Mouse (Mus musculus) 416B (cell line): ENCODE measurements around the gene Spc24.
"Not testable (repeated sequence)": the region's sequence is repeated elsewhere in the genome, so short reads cannot be mapped to it uniquely, and the experiment has no call there.

ENCODE experiments used
- DNase-seq: peaks from one replicate; pipeline ENCODE4 v3.0.0; 2011; ENCODE audit warnings: low read depth

Gene Spc24

GRCm38 (mm10) chr9:21760155-21761088, at the start of gene Spc24:
Gene Spc24 (minus strand): TSS chr9:21760303.
- peak; percentile 99 for DNase-seq

DNA sequence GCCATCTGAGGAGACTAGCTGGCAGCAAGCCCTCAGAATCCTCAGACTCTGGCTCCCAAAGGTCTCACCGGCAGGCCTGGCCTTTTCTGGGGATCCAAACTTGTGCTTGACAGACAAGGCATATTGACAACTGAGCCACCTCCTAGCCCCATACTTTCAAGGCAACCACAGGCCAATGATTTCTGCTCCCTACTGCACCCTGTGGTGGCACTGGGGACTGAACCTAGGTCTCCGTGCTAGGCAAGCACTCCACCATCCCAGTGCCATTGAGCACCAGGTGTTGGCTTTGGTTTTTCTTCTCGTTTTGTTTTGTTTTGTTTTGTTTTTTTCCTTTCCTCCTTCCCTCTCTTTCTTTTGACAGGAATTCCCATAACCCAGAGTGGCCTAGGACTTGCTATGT, 48.5 kb upstream of the Spc24 start:
- DNase-seq, result peak; percentile 53

- no peak for DNase-seq
Observed at GRCm38 (mm10) chr9:21806976-21807375, 46.9 kb upstream of the Spc24 start.

DNA sequence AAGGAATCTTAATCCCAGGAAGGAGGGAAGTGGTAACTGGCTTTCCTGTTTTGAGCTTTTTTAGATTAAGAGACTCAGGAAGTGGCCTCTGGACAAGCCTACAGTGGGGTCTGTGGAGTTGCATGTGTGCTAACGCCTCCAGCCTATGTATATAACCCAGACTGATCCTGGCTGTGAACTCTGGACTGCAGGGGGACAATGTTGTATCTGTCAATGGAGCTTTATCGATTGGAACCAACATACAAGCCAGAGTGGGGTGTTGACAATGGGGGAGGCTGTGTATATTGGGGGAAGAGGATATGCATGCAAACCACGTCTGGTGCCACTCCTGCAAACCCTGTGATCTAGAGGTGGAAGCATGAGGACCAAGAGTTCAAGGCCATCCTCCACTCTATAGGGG, 46.3 kb upstream of the Spc24 start:
- peak; percentile 34 for DNase-seq

GRCm38 (mm10) chr9:21803986-21804644, 44.0 kb upstream of the Spc24 start:
- DNase-seq, result peak; percentile 94

DNA sequence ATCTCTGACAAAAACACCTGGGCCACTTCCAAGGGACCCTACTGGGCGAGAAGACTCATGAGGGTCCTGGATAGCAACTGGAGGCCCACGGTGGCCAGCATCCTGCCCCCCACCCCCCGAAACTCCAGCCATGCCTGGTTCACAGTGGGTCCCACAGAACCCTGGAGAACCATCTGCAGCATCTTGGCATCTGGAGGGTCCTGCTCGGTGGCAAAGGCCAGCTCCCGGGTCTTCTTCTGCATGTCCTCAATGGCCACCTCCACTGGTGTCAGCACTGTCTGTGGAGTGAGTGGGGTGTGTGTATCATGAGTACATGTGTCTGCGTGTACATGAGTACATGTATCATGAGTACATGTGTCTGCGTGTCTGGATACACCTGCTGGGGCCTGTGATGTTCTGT, 41.5 kb upstream of the Spc24 start:
- DNase-seq, result no peak

DNA sequence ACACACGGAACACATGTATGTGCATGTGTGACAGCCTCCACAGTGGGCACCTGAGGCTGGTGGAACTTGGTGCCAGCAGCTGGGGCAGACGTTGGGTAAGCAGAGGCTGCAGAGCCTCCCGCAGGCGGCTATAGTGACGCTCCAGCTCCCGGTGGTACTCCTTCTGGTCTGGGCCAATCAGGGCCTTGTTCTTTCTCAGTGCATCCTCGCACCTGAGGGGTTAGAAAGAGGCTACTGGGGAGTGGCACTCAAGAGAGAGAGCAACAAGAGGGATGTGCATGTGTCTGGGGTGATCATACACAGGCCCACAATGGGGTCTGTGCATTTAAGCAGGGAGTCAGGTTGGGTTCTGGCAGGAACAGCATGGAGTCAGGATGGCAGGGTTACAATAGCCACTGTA, 41.0 kb upstream of the Spc24 start:
- DNase-seq, result no peak

GRCm38 (mm10) chr9:21799010-21799350, 38.9 kb upstream of the Spc24 start:
- no peak for DNase-seq

GRCm38 (mm10) chr9:21798345-21799009, 38.4 kb upstream of the Spc24 start, which contains the start of gene Kank2:
Gene Kank2 (minus strand): TSS chr9:21798744.
- DNase-seq, result peak; percentile 82

- peak; percentile 42 for DNase-seq
Observed at GRCm38 (mm10) chr9:21797921-21798344, 37.8 kb upstream of the Spc24 start.

GRCm38 (mm10) chr9:21796919-21797318, 36.8 kb upstream of the Spc24 start:
- DNase-seq, result no peak

GRCm38 (mm10) chr9:21796259-21796658, 36.2 kb upstream of the Spc24 start:
- DNase-seq, result no peak

DNA sequence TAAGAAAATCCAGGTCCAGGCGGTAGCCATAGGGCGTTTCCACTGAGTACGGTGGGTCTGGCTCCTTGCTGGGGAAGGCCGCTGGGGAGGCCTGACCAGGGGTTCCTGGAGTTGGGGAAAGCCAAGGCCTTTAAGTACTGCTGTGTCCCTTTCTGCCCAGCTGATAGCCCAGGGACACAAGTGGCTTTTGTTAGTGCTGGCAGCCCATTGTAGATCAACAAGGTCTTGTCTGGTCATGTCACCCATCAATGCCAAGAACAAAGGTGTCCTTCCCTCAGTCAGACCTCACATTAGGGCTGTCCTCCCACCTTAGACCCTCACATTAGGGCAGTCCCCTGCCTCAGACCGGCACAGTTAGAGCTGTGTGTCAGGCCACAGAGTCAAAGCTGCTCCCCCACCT, 35.5 kb upstream of the Spc24 start:
- no peak for DNase-seq

GRCm38 (mm10) chr9:21794925-21795324, 34.8 kb upstream of the Spc24 start:
- DNase-seq, result no peak

DNA sequence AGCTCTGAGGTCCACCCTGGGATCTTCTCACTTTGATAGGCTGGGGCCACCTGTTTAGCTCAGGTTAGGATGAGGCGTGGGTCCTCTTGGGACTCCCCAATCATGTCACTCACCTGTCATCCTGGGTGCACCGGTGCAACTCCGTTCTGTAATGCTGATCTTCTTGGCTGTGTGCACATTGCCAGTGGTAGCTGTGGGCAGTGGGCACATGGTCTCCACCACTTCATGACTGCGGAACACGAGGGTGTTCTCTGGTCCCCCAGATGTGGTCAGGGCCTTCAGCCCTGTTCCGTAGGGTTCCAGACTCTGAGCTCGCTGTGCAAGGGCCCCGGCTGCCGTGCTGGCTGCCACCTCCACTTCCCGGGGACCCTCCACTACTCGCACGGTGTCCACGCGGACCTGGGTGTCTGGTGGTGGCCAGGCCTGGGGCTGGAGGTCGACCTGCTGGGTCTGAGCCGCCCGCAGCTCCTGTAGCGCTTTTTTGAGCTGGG, 34.3 kb upstream of the Spc24 start:
- DNase-seq, result no peak

GRCm38 (mm10) chr9:21793507-21793906, 33.4 kb upstream of the Spc24 start:
- DNase-seq, result not testable (repeated sequence)

DNA sequence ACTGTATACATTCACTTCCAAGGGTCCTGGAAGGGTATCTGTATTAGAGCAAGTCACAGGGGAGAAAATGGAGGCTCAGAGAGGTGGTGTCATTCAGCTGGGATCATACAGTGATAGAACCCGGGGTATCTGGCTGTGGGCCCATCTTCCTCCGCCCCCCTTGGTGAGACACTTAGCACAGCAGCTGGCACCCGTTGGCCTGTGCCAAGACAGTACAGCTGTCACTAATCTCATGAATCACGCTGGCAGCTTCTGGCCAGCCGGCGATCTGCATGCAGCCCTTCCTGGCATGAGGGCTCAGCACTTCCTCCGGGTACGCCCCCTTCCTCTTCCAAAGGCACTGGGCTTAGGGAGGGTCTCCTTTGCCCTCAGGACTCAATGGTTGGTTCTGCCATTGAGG, 32.5 kb upstream of the Spc24 start:
- DNase-seq, result peak; percentile 81

GRCm38 (mm10) chr9:21791861-21792260, 31.8 kb upstream of the Spc24 start:
- no peak for DNase-seq

- DNase-seq, result no peak
Observed at GRCm38 (mm10) chr9:21788234-21788633, 28.1 kb upstream of the Spc24 start.

GRCm38 (mm10) chr9:21787654-21788053, 27.6 kb upstream of the Spc24 start:
- no peak for DNase-seq

DNA sequence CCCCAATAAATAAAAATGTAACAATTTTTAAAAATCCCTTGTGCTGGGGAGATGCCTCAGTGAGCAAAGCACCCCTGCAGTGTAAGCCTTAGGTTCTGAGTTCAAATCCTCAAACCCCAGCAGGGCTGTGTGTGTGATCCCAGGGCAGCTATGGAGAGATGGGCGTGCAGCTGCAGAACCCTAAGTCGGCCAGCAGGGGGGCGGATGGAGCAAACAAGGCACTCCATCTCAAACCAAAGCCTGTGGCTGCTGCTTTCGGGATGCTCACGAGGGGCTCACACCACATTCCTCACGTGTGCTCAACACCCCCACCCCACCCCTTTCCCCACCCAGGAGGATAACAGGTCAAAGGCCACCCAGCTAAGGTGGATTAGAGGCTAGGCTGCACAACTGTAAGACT, 26.8 kb upstream of the Spc24 start:
- peak; percentile 60 for DNase-seq

- not testable (repeated sequence) for DNase-seq
Observed at GRCm38 (mm10) chr9:21786309-21786708, 26.2 kb upstream of the Spc24 start.
